Mouse (Mus musculus): ENCODE measurements around the gene Asap3. TPM values are rescaled to one million over a fixed set of nuclear protein-coding genes. Genes with fewer than 3 reads are reported as not detected.

Gene Asap3
- polyA plus RNA-seq, 2 experiments: 0.66 to 1.1 TPM

DNA sequence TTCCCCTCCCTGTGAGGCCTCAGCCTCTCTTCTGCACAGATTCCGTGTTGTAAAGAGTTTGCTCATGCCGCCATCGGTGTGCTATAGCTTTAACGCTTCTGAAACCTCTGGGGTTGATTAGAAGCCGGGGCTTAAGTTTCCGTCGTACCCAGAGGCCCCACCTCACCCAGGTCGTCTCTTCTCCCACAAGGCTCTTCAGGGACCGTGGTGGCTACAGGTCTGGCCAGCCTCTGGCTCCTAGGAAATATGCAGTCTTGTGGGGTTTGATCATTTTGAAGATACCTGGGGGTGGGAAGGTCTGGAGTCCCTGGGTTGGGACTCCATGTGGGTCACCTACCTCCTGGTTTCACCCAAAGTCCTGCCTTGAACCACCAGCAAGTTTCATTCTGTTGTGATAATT lies 10.5 kb upstream of the Asap3 start:
- peaks cover 56% of the 10 kb centered on the region for H3K36me3 ChIP-seq (replicated peaks; ENCODE audit: control insufficient read depth, insufficient read depth, low read depth)

GRCm38 (mm10) chr4:136196201-136196600 lies 10.0 kb upstream of the Asap3 start:
- no peak for DNase-seq (ENCODE audit: low read depth in 3 of 3, low spot score in 3 of 3)
- ATAC-seq (ENCODE audit: insufficient read depth): no peak
- no peak overlapping the region for H3K9ac ChIP-seq (replicated peaks)
- H3K27ac ChIP-seq: no peak overlapping the region; the same call in 1 of the 2 replicates
- peaks cover 4% of the 10 kb centered on the region for H3K27me3 ChIP-seq (ENCODE audit: control insufficient read depth, insufficient read depth, low read length)
- H3K4me3 ChIP-seq (ENCODE audit: insufficient read depth in 1 of 2, low read depth in 2 of 2, low read length in 2 of 2): no peak overlapping the region
- H3K36me3 ChIP-seq (replicated peaks; ENCODE audit: control insufficient read depth, insufficient read depth, low read depth): peaks cover 50% of the 10 kb centered on the region
- TF ChIP-seq EP300 (IDR thresholded peaks at IDR 0.05; ENCODE audit: low read depth): no peak
- 82% methylated on average over 10 of the region's 10 CpGs for WGBS (ENCODE audit: insufficient replicate concordance)
- H3K4me1 ChIP-seq (replicated peaks; ENCODE audit: control insufficient read depth in 2 of 2, insufficient read depth in 2 of 2, low read length in 1 of 2): peaks cover 6 to 8% of the 10 kb centered on the region in 2 experiments; a peak in 2 of 4 replicates
- H3K9me3 ChIP-seq (ENCODE audit: control insufficient read depth, low read length): no peaks in the 10 kb centered on the region
- H3K4me2 ChIP-seq (ENCODE audit: low read depth): no peak overlapping the region

More for the DNA sequence above, 10.5 kb upstream of the Asap3 start:
- H3K9me3 ChIP-seq (ENCODE audit: control insufficient read depth, low read length): no peaks in the 10 kb centered on the region
- no peak overlapping the region for H3K9ac ChIP-seq (replicated peaks)
- 75% methylated on average over 9 of the region's 9 CpGs for WGBS (ENCODE audit: insufficient replicate concordance)
- H3K27ac ChIP-seq: no peak overlapping the region
- no peaks in the 10 kb centered on the region for H3K27me3 ChIP-seq (ENCODE audit: control insufficient read depth, insufficient read depth, low read length)
- ATAC-seq (ENCODE audit: insufficient read depth) (no peak), DNase-seq (ENCODE audit: low read depth in 3 of 3, low spot score in 3 of 3) (no peak)
- peaks cover 12% of the 10 kb centered on the region in 2 experiments for H3K4me1 ChIP-seq (replicated peaks; ENCODE audit: control insufficient read depth in 2 of 2, insufficient read depth in 2 of 2, low read length in 1 of 2)
- no peak overlapping the region for H3K4me2 ChIP-seq (ENCODE audit: low read depth)
- H3K4me3 ChIP-seq (ENCODE audit: insufficient read depth in 1 of 2, low read depth in 2 of 2, low read length in 2 of 2): no peak overlapping the region
- TF ChIP-seq CTCF (IDR thresholded peaks at IDR 0.05; ENCODE audit: low read depth) (no peak), EP300 (IDR thresholded peaks at IDR 0.05; ENCODE audit: low read depth) (no peak)

DNA sequence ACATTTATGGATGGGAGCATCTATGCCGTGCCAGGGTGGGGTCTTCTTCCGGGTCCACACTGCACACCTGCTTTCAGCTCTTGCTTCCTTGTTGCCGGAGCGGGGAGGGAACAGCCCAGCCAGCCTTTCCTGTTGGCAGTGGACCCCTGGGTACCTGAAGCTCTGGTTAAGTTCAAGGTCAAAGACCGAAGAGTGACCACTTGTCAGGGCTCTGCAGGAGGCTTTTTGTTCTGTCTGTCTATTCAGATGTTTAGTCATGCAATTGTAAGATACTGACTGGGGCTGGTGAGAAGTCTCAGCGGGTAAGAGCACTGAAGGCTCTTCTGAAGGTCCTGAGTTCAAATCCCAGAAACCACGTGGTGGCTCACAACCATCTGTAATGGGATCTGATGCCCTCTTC lies 7.3 kb upstream of the Asap3 start:
- peaks cover 7% of the 10 kb centered on the region for H3K27me3 ChIP-seq (ENCODE audit: control insufficient read depth, insufficient read depth, low read length)
- DNase-seq (ENCODE audit: low read depth in 3 of 3, low spot score in 3 of 3): no peak
- no peak overlapping the region for H3K4me3 ChIP-seq (ENCODE audit: insufficient read depth in 1 of 2, low read depth in 2 of 2, low read length in 2 of 2)
- peaks cover 0 to 4% of the 10 kb centered on the region in 2 experiments; a peak in 2 of 4 replicates for H3K4me1 ChIP-seq (replicated peaks; ENCODE audit: control insufficient read depth in 2 of 2, insufficient read depth in 2 of 2, low read length in 1 of 2)
- H3K27ac ChIP-seq: no peak overlapping the region
- no peak for ATAC-seq (ENCODE audit: insufficient read depth)
- no peak overlapping the region for H3K9ac ChIP-seq (replicated peaks)
- WGBS (ENCODE audit: insufficient replicate concordance): 68% methylated on average over 7 of the region's 7 CpGs
- peaks cover 23% of the 10 kb centered on the region for H3K36me3 ChIP-seq (replicated peaks; ENCODE audit: control insufficient read depth, insufficient read depth, low read depth)
- H3K9me3 ChIP-seq (ENCODE audit: control insufficient read depth, low read length): no peaks in the 10 kb centered on the region
- H3K4me2 ChIP-seq (ENCODE audit: low read depth): no peak overlapping the region
- TF ChIP-seq CTCF (IDR thresholded peaks at IDR 0.05; ENCODE audit: low read depth) (no peak), EP300 (IDR thresholded peaks at IDR 0.05; ENCODE audit: low read depth) (no peak)

DNA sequence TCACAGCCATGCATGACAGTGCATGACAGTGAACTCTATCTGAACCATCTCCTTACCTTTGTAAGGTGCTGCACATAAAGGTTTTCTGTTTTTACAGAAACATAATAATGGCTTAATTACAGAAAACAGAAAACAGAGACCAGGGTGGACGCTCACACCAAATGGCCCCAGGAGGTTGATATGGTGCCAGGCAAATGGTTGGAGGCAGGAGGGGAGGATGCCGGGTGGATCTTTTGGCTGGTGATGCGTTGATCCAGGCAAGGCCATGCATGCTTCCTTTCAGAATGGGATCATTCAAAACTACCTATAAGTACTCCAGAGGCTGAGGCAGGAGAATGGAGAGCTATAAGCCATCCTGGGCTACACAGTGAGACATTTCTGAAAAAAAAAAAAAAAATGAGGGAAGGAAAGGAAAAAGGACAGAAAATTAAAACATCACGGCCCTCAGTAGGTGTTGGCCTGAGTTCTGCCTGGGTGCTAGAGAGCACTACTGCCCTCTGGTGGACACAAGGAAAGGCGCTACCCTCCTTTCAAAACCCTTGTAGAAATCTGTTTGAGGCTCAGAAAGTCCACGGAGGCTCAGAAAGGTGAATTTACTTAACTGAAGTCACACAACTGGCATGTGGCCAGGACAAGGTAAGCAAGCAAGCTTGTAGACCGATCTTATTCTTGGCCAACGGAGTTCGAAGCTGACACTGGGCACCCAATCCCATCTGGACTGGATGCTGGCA lies 6.4 kb upstream of the Asap3 start:
- H3K4me3 ChIP-seq (ENCODE audit: insufficient read depth in 1 of 2, low read depth in 2 of 2, low read length in 2 of 2): no peak overlapping the region
- no peak overlapping the region for H3K4me2 ChIP-seq (ENCODE audit: low read depth)
- 28% methylated on average over 9 of the region's 9 CpGs for WGBS (ENCODE audit: insufficient replicate concordance)
- peaks cover 7% of the 10 kb centered on the region for H3K27me3 ChIP-seq (ENCODE audit: control insufficient read depth, insufficient read depth, low read length)
- H3K27ac ChIP-seq: no peak overlapping the region
- H3K9me3 ChIP-seq (ENCODE audit: control insufficient read depth, low read length): no peaks in the 10 kb centered on the region
- no peak for DNase-seq (ENCODE audit: low read depth in 3 of 3, low spot score in 3 of 3)
- TF ChIP-seq CTCF (IDR thresholded peaks at IDR 0.05; ENCODE audit: low read depth) (peak; percentile 96), EP300 (IDR thresholded peaks at IDR 0.05; ENCODE audit: low read depth) (no peak)
- H3K4me1 ChIP-seq (replicated peaks; ENCODE audit: control insufficient read depth in 2 of 2, insufficient read depth in 2 of 2, low read length in 1 of 2): peaks cover 0 to 4% of the 10 kb centered on the region in 2 experiments; a peak in 2 of 4 replicates
- peak; percentile 37; the same call in 1 of the 2 replicates for ATAC-seq (ENCODE audit: insufficient read depth)
- peaks cover 15% of the 10 kb centered on the region for H3K36me3 ChIP-seq (replicated peaks; ENCODE audit: control insufficient read depth, insufficient read depth, low read depth)
- no peak overlapping the region for H3K9ac ChIP-seq (replicated peaks)

DNA sequence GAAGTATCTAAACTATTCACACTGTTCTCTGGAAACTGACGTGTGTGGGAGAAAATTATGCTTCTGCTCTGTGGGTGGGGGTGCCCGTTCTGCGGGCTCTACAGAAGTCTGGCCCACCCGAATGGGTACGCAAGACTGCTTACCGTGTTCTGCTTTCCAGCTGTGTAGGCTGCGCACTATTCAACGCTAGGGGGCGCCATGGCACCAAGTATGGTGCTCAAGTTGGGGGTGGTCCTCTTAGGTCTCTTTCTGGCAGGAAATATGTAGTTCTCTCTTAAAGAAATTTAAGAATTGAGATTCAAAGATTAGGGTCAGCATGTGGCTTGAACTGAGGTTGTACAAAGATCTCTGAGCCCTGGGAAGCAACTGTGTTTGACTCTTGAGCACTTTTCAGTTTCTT lies 3.7 kb upstream of the Asap3 start:
- WGBS (ENCODE audit: insufficient replicate concordance): 6% methylated on average over 9 of the region's 9 CpGs
- peaks cover 3 to 18% of the 10 kb centered on the region in 2 experiments for H3K4me1 ChIP-seq (replicated peaks; ENCODE audit: control insufficient read depth in 2 of 2, insufficient read depth in 2 of 2, low read length in 1 of 2)
- TF ChIP-seq CTCF (IDR thresholded peaks at IDR 0.05; ENCODE audit: low read depth) (peak; percentile 89), EP300 (IDR thresholded peaks at IDR 0.05; ENCODE audit: low read depth) (no peak)
- no peaks in the 10 kb centered on the region for H3K9me3 ChIP-seq (ENCODE audit: control insufficient read depth, low read length)
- no peak overlapping the region for H3K27ac ChIP-seq
- peaks cover 14% of the 10 kb centered on the region for H3K27me3 ChIP-seq (ENCODE audit: control insufficient read depth, insufficient read depth, low read length)
- no peak overlapping the region for H3K4me3 ChIP-seq (ENCODE audit: insufficient read depth in 1 of 2, low read depth in 2 of 2, low read length in 2 of 2)
- DNase-seq (ENCODE audit: low read depth in 3 of 3, low spot score in 3 of 3) (no peak), ATAC-seq (ENCODE audit: insufficient read depth) (no peak)
- no peak overlapping the region for H3K9ac ChIP-seq (replicated peaks)
- no peaks in the 10 kb centered on the region for H3K36me3 ChIP-seq (replicated peaks; ENCODE audit: control insufficient read depth, insufficient read depth, low read depth)
- no peak overlapping the region for H3K4me2 ChIP-seq (ENCODE audit: low read depth)

Data from liver, embryonic 14.5 days (tissue).